Mouse (Mus musculus): ENCODE measurements at regions not wholly inside any gene's neighbourhood (a gene's known extent, or its start where the extent isn't known, plus 50 kb on each side); places are given as distances from the start of the nearest gene placed in this dataset.

DNA sequence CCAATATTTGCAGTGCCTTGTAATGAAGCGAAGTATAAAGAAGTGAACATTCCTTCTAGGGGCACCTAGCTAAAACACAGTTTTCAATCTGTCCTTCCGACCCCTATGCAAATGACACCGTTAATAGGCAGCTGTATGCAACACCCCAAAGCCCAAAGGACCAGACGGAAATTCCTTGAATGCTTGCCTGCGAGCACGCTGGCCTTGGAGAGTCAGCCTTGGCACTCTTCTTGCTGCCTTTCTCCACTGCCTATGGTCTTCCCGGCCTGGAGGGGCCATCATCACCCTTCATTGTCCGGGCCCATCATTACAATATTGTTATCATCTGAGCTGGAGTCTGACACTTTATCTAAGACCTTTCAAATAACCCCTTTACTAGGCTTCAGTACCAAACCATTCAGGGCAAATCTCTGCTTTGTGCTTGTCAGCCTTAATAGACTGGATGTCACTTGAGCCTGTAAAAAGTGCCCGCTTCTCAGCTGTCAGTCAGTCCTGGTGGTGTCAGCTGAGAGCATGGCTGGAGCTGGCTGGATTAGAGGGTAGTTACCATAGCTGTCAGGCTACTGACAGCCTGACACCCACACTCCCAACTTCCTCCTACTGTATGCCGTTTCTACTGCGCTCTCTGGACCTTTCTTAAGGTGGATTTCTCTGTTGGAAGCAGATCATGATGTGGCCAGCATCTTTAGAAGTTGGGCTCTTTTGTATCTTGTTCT is 290.6 kb upstream of the Atp5g3 start:
- in situ Hi-C loops (cut with MboI; ENCODE audit: low sequenced_read_pairs) = no loop called here

DNA sequence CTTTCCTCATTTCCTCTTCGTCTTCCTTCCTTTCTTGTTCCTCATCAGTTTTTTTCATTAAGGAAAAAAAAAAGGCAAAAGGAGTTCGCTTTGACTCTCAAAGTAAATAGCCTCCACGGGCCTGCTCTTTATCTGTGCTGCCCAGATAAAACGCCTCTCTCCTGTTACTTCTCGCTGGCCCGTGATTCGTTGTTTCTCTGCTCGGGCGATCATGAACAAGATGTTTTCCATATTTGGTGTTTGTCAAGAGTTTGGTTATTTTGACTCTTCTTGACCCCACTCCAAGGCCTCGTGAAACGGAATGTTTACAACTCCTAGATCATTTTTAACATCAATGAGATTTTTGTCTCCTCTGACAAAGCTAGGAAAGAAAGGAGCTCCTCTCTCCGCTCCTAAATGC is 288.4 kb upstream of the Atp5g3 start:
- in situ Hi-C loops (cut with MboI; ENCODE audit: low sequenced_read_pairs) = no loop called here

- in situ Hi-C loops (cut with MboI; ENCODE audit: low sequenced_read_pairs) = no loop called here
Measured at GRCm38 (mm10) chr2:74187963-74188790, 277.1 kb upstream of the Atp5g3 start.

- in situ Hi-C loops (cut with MboI; ENCODE audit: low sequenced_read_pairs) = no loop called here
Measured at GRCm38 (mm10) chr2:74178106-74178505, 267.0 kb upstream of the Atp5g3 start.

GRCm38 (mm10) chr2:74168776-74169570 is 257.8 kb upstream of the Atp5g3 start:
- in situ Hi-C loops (cut with MboI; ENCODE audit: low sequenced_read_pairs) = no loop called here

GRCm38 (mm10) chr2:74168307-74168706 is 257.2 kb upstream of the Atp5g3 start:
- in situ Hi-C loops (cut with MboI; ENCODE audit: low sequenced_read_pairs) = no loop called here

DNA sequence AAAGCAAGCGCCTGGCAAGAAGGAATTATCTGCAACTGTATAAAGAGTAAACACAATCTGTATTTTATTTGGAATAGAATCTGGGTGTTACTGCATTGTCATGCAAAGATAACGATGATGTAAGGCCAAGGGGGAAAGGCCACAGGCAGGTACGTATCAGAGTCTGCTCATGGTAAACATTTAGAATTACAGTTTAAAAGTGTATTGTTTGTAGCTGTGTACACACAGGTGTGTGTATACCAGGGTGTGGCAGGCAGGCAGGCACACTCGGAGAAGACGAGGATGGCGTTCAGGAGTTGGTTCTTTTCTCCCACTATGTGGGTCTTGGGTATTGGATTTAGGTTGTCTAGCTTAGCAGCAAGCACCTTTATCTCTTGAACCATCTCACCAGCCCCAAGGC is 242.9 kb upstream of the Atp5g3 start:
- in situ Hi-C loops (cut with MboI; ENCODE audit: low sequenced_read_pairs) = no loop called here

DNA sequence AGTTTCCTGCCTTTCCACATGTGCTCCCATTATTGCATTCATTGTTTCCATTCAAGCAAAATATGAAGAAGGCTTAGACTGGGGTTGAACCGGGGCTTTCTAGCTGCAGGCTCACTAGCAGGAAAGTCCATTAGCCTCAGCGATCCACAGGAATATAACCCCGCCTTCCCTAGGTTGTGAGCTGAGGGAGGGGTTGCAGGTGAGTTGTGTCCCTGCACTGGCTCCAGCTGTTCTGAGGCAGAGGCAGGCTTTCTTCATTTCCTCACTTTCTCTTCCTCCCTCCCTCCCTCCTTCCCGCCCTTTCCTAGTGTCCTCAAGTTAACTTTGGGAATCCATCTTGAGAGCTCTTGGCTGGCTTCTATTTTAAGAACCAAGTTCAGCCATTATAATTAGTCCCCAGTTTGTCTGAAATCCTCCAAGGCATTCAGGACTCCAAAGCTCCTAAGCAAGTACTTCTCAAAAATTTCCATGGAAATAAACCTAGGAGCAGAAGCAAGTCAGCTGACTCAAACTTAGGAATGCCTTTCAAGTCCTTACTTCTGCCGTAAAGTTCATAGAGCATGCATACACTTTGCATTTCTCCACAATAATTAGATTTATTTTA is 242.2 kb upstream of the Atp5g3 start:
- in situ Hi-C loops (cut with MboI; ENCODE audit: low sequenced_read_pairs) = no loop called here

DNA sequence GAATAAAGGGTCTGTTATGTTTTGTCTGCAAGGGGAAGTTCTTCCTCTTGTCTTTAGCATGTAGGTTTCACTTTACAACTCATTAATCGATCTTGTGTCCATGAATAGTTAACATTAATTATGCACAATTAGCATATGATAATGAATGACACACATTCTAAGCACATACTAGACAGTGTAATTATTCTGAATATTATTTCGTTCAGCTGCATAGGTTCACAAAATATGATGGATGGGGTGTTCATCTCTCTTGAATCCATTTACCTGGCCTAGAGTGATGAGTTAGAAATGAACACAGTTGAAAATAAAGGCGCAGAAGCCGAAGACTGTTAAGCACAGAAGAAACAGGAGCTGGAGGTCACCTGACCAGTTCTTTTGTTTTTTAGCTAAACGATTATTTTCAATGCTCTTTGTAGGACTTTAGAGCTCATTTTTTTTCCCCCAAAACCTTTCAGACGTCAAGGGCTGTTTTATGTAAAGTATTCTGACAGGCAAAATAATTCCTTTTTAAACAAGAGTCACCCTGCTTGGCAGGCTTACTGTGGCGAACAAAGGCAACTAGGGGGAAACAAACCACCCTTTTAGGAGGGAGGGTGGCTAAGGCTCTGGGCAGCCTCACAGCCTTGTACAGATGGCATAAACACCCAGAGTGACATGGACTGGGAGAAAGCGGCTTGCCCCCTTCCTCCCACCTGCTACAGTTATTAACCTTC is 241.6 kb upstream of the Atp5g3 start:
- in situ Hi-C loops (cut with MboI; ENCODE audit: low sequenced_read_pairs) = no loop called here

- in situ Hi-C loops (cut with MboI; ENCODE audit: low sequenced_read_pairs) = no loop called here
Measured at GRCm38 (mm10) chr2:74147193-74147592, 236.1 kb upstream of the Atp5g3 start.

GRCm38 (mm10) chr2:74136624-74137003 is 225.5 kb upstream of the Atp5g3 start:
- in situ Hi-C loops (cut with MboI; ENCODE audit: low sequenced_read_pairs) = no loop called here

DNA sequence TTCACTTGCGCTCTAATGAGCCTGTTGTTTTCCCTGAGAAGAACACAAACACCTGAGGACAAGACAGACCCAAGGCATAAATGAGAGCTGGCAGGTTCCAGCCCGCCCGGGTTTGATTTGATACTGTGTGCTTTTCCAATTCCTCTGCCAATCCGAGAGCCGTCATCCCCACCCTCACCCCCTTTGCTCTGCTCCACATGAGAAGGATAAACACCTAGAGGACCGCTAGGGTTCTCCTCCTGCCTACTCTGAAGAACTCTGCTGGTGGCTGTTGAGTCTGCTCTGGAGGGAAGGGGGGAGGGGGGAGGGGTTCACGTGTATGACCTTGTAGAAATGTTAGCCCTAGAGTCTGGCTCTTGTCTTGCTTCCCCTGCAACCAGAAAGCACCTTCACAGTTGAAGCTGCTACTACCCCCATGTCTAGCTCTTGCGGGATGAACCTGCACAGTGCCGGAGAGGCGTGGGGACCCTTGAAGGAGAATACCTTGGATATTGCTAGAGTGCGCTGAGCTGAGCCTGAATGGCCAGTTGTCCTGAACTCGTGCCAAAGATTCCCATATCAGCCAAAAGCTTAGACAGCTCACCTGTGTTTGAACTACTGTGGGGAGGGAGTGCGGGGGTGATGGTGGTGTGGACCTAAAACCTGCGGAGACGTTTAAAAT is 225.0 kb upstream of the Atp5g3 start:
- in situ Hi-C loops (cut with MboI; ENCODE audit: low sequenced_read_pairs) = no loop called here

DNA sequence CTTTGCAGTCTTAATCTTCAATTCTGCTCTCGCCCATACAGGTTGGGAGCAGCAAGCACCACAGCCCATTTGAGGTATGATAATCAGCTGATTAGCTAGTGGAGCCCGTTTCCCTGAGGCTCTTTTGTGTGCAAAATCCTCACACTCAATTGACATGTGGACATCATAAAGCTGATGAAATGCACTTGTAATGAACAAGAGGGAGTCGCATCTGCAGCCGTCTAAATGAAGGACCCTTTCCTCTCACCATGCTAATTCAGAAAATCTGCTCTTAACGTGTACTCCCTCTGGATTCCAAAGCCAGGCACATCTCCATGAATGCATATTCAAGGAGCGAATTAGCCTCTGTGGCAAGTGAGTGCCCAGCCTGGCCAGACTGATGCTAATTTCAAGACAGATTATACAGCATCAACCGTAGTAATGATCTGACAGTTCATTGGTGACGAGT is 219.0 kb upstream of the Atp5g3 start:
- in situ Hi-C loops (cut with MboI; ENCODE audit: low sequenced_read_pairs) = no loop called here

DNA sequence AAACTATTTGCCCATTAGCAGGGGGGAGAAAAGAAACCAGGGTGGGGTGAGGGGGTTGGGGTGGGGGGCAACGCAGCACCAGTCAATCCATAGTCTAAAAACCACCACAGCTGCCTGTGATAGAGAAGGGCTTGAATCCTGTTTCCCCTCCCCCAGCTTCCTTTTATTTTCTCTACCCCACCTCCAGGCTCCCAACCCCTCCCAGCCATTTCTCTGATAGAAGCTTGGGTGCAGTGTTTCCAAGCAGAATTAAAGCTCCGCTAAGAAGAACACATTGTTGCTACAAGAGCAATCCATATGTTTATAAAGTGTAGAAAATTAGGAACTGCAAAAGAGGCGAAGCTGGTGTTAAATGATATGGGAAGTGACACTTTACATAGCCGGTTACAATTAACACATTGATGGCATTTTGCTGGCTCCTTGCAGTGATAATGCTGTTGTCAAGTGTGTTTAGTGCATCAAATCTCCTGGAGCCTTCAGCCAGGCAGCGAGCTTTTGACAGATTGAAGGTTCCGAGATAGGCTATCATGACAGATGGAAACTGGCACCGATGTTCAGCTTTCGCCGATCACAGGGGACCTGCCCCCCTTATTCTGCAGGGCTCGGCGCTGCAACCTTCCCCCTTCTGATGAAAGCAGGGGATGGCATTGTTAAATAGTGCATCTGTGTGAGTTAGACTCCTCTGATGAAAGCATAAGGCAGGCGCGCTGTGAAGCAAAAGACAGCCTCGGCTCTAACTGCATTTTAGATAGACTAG is 217.8 kb upstream of the Atp5g3 start:
- in situ Hi-C loops (cut with MboI; ENCODE audit: low sequenced_read_pairs) = no loop called here

DNA sequence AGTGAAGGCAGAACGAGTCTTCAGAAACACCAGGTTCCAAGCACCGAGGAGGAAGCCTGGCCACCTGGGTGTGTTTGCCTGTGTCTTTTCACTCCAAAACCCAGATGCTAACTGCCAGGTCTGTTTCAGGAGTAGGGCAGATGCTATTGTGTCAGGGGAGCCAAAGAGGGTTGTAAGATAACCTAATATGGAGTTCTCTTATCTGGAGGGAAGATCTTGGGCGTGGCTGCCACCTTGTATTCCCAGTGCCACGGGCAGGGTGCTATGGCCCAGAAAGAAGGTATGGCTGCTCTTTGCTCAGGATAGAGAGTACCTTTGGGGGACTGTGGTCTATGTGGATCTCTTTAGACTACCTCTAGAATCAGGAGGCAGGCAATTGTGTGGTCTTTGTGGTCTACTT is 216.0 kb upstream of the Atp5g3 start:
- in situ Hi-C loops (cut with MboI; ENCODE audit: low sequenced_read_pairs) = no loop called here

- in situ Hi-C loops (cut with MboI; ENCODE audit: low sequenced_read_pairs) = no loop called here
Measured at GRCm38 (mm10) chr2:74124252-74124651, 213.1 kb upstream of the Atp5g3 start.

DNA sequence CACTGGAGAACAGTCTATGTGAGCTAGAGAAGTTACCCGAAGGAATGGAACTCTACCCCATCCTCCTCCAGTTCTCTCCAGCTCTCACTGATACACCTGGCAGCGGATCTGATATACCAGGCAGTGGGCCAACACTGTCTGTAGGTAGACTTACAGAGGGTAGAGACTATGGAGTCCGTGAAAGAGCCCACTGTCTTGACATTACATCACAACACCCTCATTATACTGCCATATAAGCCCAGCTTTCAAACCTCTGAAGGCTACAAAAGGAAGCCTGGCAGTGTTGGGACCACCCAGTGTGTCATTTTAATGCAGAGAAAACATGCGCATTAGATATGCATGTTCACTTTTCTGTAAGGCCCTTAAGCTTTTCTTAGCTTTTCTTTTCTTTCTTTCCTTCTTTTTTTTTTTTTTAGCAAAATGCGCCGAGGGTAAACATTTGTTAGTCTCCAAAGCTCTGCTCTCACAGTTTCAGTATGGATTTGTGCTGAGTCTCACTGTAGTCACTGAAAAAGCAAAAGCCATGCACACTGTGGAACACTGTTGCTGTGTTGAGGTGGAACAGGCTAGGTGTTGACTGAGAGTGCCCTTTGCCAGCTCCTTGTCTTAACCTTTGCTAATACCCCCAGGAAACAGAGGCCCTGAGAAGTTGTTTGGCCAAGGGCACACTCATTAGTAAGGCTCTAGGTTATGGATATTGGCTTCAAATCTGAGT is 212.4 kb upstream of the Atp5g3 start:
- in situ Hi-C loops (cut with MboI; ENCODE audit: low sequenced_read_pairs) = no loop called here

DNA sequence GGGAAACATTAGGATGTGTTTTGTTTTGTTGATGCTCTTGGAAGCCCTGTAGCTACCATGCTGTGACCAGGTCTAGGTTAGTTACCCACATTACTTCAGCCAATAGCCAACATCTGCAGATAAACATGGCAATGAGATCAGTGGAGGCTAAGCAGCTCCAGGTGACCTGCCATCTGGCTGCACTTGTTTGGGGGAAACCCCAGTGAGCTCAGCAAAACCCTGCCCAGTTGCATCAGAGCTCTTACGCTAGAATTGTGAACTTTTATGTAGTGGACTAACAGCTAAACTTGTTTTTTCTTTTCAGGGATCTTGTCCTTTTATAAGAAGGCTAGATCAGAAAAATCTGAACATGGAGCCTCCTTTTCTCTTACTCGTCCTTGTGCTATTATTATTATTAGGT is 211.8 kb upstream of the Atp5g3 start:
- in situ Hi-C loops (cut with MboI; ENCODE audit: low sequenced_read_pairs) = no loop called here

- in situ Hi-C loops (cut with MboI; ENCODE audit: low sequenced_read_pairs) = no loop called here
Measured at GRCm38 (mm10) chr2:74120051-74120450, 208.9 kb upstream of the Atp5g3 start.

Measured in CH12F3 (cell line).